Mouse (Mus musculus): ENCODE measurements at regions not wholly inside any gene's neighbourhood (a gene's known extent, or its start where the extent isn't known, plus 50 kb on each side); places are given as distances from the start of the nearest gene placed in this dataset.
A peak's percentile ranks its signal among the peaks of the same experiment; 100 is the strongest.

- peak; percentile 8 for DNase-seq
Measured at GRCm38 (mm10) chr1:48055324-48055723, 1162.7 kb upstream of the Slc39a10 start.

GRCm38 (mm10) chr1:48031631-48032030 is 1139.0 kb upstream of the Slc39a10 start:
- DNase-seq, result no peak

Measured in right cerebral cortex, adult 18-20 months (tissue).